Mouse (Mus musculus): Measurements from ENCODE around the gene Nfic. TPM values are rescaled to one million over a fixed set of nuclear protein-coding genes. Genes with fewer than 3 reads are reported as not detected.

Gene Nfic
- polyA plus RNA-seq, 1 experiment from 2014 or later, result 92.0 TPM

DNA sequence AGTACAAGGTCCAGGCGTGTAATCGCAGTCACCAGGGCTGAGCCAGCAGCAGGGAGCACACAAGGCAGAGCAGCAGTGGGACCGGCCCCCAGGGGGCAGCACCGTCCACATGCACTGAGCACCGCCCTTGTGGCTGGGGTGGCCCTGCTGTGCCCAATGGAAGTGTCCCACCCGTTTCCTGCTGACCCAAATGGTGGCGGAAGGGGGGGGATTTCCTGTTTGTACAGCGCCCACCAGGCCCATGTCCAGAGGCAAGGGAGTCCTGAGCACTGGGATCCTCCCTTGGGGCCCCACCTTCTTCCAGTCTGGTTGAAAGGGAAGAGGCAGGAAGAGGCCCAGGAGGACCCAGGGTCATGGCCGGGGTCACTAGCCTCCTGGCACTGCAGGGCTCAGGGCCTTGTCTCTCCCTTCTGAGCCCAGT, 46.6 kb downstream of the Nfic start:
- H3K9me3 ChIP-seq (ENCODE audit: low read length), result no peaks in the 10 kb centered on the region
- 21% methylated on average over 9 of the region's 9 CpGs for WGBS
- no peak overlapping the region for H3K4me3 ChIP-seq (ENCODE audit: low read length)
- peak overlapping the region; percentile 31 for H3K4me2 ChIP-seq (replicated peaks; ENCODE audit: low read depth, low read length)
- peaks cover 37% of the 10 kb centered on the region; the same call in 1 of the 2 replicates for H3K36me3 ChIP-seq (ENCODE audit: insufficient read depth, low read length)
- peak; percentile 56 for ATAC-seq (ENCODE audit: low FRiP score, low TSS enrichment)
- H3K27ac ChIP-seq (ENCODE audit: low read length), result peak overlapping the region; percentile 85
- peaks cover 82% of the 10 kb centered on the region for H3K4me1 ChIP-seq (ENCODE audit: insufficient read depth, low read length)
- H3K27me3 ChIP-seq (ENCODE audit: insufficient read depth, low read length), result no peaks in the 10 kb centered on the region
- peak overlapping the region; percentile 6; the same call in 1 of the 2 replicates for H3K9ac ChIP-seq (replicated peaks; ENCODE audit: low read length)

DNA sequence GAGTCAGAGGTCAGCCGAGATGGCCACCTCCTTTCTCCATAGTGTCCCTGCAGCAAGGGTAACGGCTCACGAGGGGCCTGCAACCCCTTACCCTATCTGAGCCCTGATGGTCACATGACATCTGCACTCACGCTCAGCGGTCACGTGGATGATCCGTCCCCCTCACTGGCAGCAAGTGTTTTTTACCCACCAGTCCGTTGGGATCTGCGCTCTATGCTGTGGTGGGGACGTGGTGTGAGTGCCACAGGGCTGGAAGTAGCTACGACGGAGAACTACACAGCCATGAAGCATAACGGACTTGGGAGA, 47.1 kb downstream of the Nfic start:
- Histone ChIP-seq H3K9me3 (ENCODE audit: low read length) (no peaks in the 10 kb centered on the region), H3K9ac (replicated peaks; ENCODE audit: low read length) (peak overlapping the region; percentile 23; the same call in 1 of the 2 replicates), H3K27ac (ENCODE audit: low read length) (peak overlapping the region; percentile 85; the same call in 1 of the 2 replicates), H3K4me2 (replicated peaks; ENCODE audit: low read depth, low read length) (no peak overlapping the region), H3K36me3 (ENCODE audit: insufficient read depth, low read length) (peaks cover 37% of the 10 kb centered on the region; the same call in 1 of the 2 replicates), H3K4me1 (ENCODE audit: insufficient read depth, low read length) (peaks cover 80% of the 10 kb centered on the region), H3K4me3 (ENCODE audit: low read length) (no peak overlapping the region), H3K27me3 (ENCODE audit: insufficient read depth, low read length) (no peaks in the 10 kb centered on the region)
- no peak for ATAC-seq (ENCODE audit: low FRiP score, low TSS enrichment)
- 56% methylated on average over 13 of the region's 13 CpGs for WGBS

- H3K4me3 ChIP-seq (ENCODE audit: low read length), result peak overlapping the region; percentile 22
- H3K27me3 ChIP-seq (ENCODE audit: insufficient read depth, low read length), result no peaks in the 10 kb centered on the region
- ATAC-seq (ENCODE audit: low FRiP score, low TSS enrichment), result no peak
- peak overlapping the region; percentile 29; the same call in 1 of the 2 replicates for H3K9ac ChIP-seq (replicated peaks; ENCODE audit: low read length)
- peak overlapping the region; percentile 61 for H3K27ac ChIP-seq (ENCODE audit: low read length)
- peak overlapping the region; percentile 37 for H3K4me2 ChIP-seq (replicated peaks; ENCODE audit: low read depth, low read length)
- no peaks in the 10 kb centered on the region for H3K9me3 ChIP-seq (ENCODE audit: low read length)
- WGBS, result 27% methylated on average over 31 of the region's 31 CpGs
- H3K36me3 ChIP-seq (ENCODE audit: insufficient read depth, low read length), result peaks cover 35% of the 10 kb centered on the region; the same call in 1 of the 2 replicates
- peaks cover 80% of the 10 kb centered on the region for H3K4me1 ChIP-seq (ENCODE audit: insufficient read depth, low read length)
These were observed 47.7 kb downstream of the Nfic start for GRCm38 (mm10) chr10:81407539-81408423.

DNA sequence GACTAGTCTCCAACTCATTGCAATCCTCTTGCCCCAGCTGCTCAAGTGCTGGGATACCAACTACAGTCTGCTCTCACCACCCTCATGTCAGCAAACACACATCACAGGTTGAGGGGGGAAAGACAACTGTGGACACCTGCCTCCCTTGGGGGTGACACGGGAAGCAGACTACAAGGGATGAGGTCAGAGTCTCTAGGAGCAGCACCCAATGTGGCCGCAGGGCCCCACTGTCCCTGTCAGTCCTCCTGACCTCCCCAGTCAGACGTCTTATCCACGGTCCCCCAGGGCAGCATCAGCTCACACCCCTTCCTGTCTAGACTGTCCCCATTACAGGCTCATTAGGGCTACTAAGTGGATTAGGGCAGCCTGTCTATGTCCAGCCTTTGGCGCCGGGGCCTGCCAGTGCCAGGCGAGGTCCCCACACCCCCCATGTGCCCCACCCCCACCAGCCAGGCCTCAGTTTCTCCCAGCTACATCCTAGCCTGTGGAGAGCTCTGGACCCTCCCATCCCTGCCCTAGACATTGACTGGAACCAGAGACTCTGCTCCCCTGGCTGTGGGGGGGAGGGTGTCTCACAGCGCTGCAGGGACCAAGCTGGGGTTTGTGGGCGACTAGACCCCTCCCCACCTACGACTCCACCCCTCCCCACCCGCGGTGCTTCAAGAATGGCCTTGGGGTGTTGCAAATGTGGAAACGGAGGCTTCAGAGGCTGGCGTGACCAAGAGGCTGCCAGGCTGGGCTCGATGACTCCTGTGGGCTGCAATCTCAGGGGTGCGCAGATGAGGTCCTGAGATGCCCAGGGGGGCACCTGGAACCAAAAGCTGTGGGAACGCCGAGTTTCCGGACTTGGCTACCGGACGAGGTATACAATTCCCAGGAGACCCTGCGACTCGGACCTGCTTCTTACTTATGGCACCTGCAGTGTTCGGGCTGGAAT, 48.7 kb downstream of the Nfic start:
- Histone ChIP-seq H3K4me2 (replicated peaks; ENCODE audit: low read depth, low read length) (peak overlapping the region; percentile 37), H3K36me3 (ENCODE audit: insufficient read depth, low read length) (peaks cover 31% of the 10 kb centered on the region; the same call in 1 of the 2 replicates), H3K9me3 (ENCODE audit: low read length) (no peaks in the 10 kb centered on the region), H3K4me1 (ENCODE audit: insufficient read depth, low read length) (peaks cover 80% of the 10 kb centered on the region), H3K9ac (replicated peaks; ENCODE audit: low read length) (peak overlapping the region; percentile 29; the same call in 1 of the 2 replicates), H3K4me3 (ENCODE audit: low read length) (peak overlapping the region; percentile 22), H3K27me3 (ENCODE audit: insufficient read depth, low read length) (no peaks in the 10 kb centered on the region), H3K27ac (ENCODE audit: low read length) (no peak overlapping the region)
- ATAC-seq (ENCODE audit: low FRiP score, low TSS enrichment), result no peak
- 46% methylated on average over 24 of the region's 24 CpGs for WGBS

GRCm38 (mm10) chr10:81405588-81406201, 49.7 kb downstream of the Nfic start:
- Histone ChIP-seq H3K4me1 (ENCODE audit: insufficient read depth, low read length) (peaks cover 79% of the 10 kb centered on the region), H3K4me3 (ENCODE audit: low read length) (no peak overlapping the region), H3K27me3 (ENCODE audit: insufficient read depth, low read length) (no peaks in the 10 kb centered on the region), H3K4me2 (replicated peaks; ENCODE audit: low read depth, low read length) (no peak overlapping the region), H3K36me3 (ENCODE audit: insufficient read depth, low read length) (peaks cover 33% of the 10 kb centered on the region; the same call in 1 of the 2 replicates), H3K9me3 (ENCODE audit: low read length) (no peaks in the 10 kb centered on the region), H3K27ac (ENCODE audit: low read length) (peak overlapping the region; percentile 4; the same call in 1 of the 2 replicates), H3K9ac (replicated peaks; ENCODE audit: low read length) (no peak overlapping the region)
- no peak for ATAC-seq (ENCODE audit: low FRiP score, low TSS enrichment)
- 52% methylated on average over 13 of the region's 13 CpGs for WGBS

DNA sequence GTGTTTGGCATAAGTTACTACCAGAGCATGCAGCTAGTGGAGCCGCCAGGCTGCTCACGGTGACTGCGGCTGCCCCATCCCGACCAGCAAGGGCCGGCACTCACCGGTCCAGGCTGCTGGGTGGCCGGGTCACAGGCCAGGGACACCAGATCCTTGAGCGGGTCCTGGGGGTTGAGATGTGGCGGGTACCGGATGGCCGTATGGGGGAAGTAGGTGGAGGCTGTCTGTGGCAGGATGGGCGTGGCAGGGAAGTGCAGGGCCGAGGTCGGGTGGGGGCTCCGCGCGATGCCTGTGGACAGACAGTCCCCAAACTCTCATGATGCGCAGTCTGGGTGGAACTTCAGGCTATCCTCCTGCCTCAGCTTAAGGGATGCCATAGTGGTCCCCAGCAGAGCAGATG, 50.7 kb downstream of the Nfic start:
- H3K27ac ChIP-seq (ENCODE audit: low read length), result peak overlapping the region; percentile 28; the same call in 1 of the 2 replicates
- H3K9ac ChIP-seq (replicated peaks; ENCODE audit: low read length), result 0 out of 2 replicates have a peak overlapping the region, but pooled peaks have one; percentile 39
- no peaks in the 10 kb centered on the region for H3K9me3 ChIP-seq (ENCODE audit: low read length)
- 44% methylated on average over 18 of the region's 18 CpGs for WGBS
- H3K4me1 ChIP-seq (ENCODE audit: insufficient read depth, low read length), result peaks cover 73% of the 10 kb centered on the region
- H3K27me3 ChIP-seq (ENCODE audit: insufficient read depth, low read length), result no peaks in the 10 kb centered on the region
- no peak for ATAC-seq (ENCODE audit: low FRiP score, low TSS enrichment)
- H3K4me3 ChIP-seq (ENCODE audit: low read length), result no peak overlapping the region
- peaks cover 42% of the 10 kb centered on the region; the same call in 1 of the 2 replicates for H3K36me3 ChIP-seq (ENCODE audit: insufficient read depth, low read length)
- H3K4me2 ChIP-seq (replicated peaks; ENCODE audit: low read depth, low read length), result no peak overlapping the region

GRCm38 (mm10) chr10:81404082-81404481, 51.4 kb downstream of the Nfic start:
- H3K27ac ChIP-seq (ENCODE audit: low read length), result no peak overlapping the region; the same call in 1 of the 2 replicates
- no peaks in the 10 kb centered on the region for H3K27me3 ChIP-seq (ENCODE audit: insufficient read depth, low read length)
- H3K4me2 ChIP-seq (replicated peaks; ENCODE audit: low read depth, low read length), result no peak overlapping the region
- WGBS, result 30% methylated on average over 9 of the region's 9 CpGs
- no peak overlapping the region for H3K4me3 ChIP-seq (ENCODE audit: low read length)
- H3K36me3 ChIP-seq (ENCODE audit: insufficient read depth, low read length), result peaks cover 48% of the 10 kb centered on the region; the same call in 1 of the 2 replicates
- H3K9me3 ChIP-seq (ENCODE audit: low read length), result no peaks in the 10 kb centered on the region
- no peak for ATAC-seq (ENCODE audit: low FRiP score, low TSS enrichment)
- H3K4me1 ChIP-seq (ENCODE audit: insufficient read depth, low read length), result peaks cover 66% of the 10 kb centered on the region
- H3K9ac ChIP-seq (replicated peaks; ENCODE audit: low read length), result no peak overlapping the region

- H3K9ac ChIP-seq (replicated peaks; ENCODE audit: low read length), result no peak overlapping the region
- H3K4me3 ChIP-seq (ENCODE audit: low read length), result no peak overlapping the region
- H3K27ac ChIP-seq (ENCODE audit: low read length), result peak overlapping the region; percentile 95
- no peaks in the 10 kb centered on the region for H3K9me3 ChIP-seq (ENCODE audit: low read length)
- ATAC-seq (ENCODE audit: low FRiP score, low TSS enrichment), result no peak
- no peaks in the 10 kb centered on the region for H3K27me3 ChIP-seq (ENCODE audit: insufficient read depth, low read length)
- H3K4me2 ChIP-seq (replicated peaks; ENCODE audit: low read depth, low read length), result no peak overlapping the region
- peaks cover 51% of the 10 kb centered on the region; the same call in 1 of the 2 replicates for H3K36me3 ChIP-seq (ENCODE audit: insufficient read depth, low read length)
- H3K4me1 ChIP-seq (ENCODE audit: insufficient read depth, low read length), result peaks cover 60% of the 10 kb centered on the region
- WGBS, result 68% methylated on average over 10 of the region's 10 CpGs
These were observed 51.9 kb downstream of the Nfic start for GRCm38 (mm10) chr10:81403511-81403910.

- WGBS, result 21% methylated on average over 7 of the region's 7 CpGs
- no peaks in the 10 kb centered on the region for H3K27me3 ChIP-seq (ENCODE audit: insufficient read depth, low read length)
- H3K4me3 ChIP-seq (ENCODE audit: low read length), result 0 out of 2 replicates have a peak overlapping the region, but pooled peaks have one; percentile 9
- no peak for ATAC-seq (ENCODE audit: low FRiP score, low TSS enrichment)
- H3K27ac ChIP-seq (ENCODE audit: low read length), result peak overlapping the region; percentile 95
- peak overlapping the region; percentile 42 for H3K4me2 ChIP-seq (replicated peaks; ENCODE audit: low read depth, low read length)
- H3K4me1 ChIP-seq (ENCODE audit: insufficient read depth, low read length), result peaks cover 48% of the 10 kb centered on the region
- H3K9me3 ChIP-seq (ENCODE audit: low read length), result no peaks in the 10 kb centered on the region
- H3K9ac ChIP-seq (replicated peaks; ENCODE audit: low read length), result peak overlapping the region; percentile 57
- peaks cover 51% of the 10 kb centered on the region; the same call in 1 of the 2 replicates for H3K36me3 ChIP-seq (ENCODE audit: insufficient read depth, low read length)
These were observed 53.1 kb downstream of the Nfic start for GRCm38 (mm10) chr10:81402227-81402765.
